Mouse (Mus musculus): ENCODE data around the gene Itpr1. TPM values are rescaled to one million over a fixed set of nuclear protein-coding genes. Genes with fewer than 3 reads are reported as not detected.

The Itpr1 gene
- polyA plus RNA-seq, 1 experiment, result 4.4 TPM

DNA sequence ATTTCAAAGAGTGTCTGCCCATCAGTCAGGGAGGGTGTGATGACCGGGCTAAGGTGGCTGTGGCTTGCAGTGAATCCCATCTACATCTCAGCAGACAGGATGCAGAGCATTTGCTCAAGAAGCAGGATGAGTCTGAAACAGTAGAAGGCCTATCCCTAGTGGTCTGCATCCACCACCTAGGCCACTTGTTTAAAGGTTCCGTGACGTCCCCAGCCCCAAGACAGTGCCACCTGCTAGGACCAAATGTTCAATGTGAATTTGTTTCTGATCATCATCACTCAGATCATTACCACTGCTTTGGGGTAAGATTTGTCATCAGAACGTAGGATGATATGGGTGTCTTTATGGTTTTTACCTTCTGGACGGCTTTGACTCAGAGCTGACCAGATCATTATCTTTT, 125.5 kb downstream of the Itpr1 start:
- DNase-seq (ENCODE audit: low read depth, low spot score), result no peak
- WGBS, result 92% methylated on average over 5 of the region's 5 CpGs

DNA sequence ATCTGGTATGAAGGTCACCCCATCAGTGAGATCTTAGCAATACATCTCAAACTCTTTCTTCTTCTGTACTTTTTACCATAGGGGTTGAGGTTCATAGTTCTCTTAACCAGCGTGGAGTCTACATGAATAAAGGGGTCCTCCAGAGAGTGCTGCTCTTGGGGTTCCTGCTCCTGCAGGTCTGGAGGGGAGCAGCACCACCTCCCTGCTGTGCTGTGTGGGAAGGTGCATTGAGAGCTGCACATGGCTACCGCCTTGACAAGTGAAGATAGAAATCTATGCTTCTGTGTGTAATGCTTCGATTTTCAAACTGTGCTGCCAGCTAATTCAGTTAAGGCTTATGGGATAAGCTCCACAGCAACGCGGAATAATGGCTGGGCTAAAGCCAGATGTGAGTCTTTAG, 130.1 kb downstream of the Itpr1 start:
- 83% methylated on average over 5 of the region's 5 CpGs for WGBS
- no peak for DNase-seq (ENCODE audit: low read depth, low spot score)

DNA sequence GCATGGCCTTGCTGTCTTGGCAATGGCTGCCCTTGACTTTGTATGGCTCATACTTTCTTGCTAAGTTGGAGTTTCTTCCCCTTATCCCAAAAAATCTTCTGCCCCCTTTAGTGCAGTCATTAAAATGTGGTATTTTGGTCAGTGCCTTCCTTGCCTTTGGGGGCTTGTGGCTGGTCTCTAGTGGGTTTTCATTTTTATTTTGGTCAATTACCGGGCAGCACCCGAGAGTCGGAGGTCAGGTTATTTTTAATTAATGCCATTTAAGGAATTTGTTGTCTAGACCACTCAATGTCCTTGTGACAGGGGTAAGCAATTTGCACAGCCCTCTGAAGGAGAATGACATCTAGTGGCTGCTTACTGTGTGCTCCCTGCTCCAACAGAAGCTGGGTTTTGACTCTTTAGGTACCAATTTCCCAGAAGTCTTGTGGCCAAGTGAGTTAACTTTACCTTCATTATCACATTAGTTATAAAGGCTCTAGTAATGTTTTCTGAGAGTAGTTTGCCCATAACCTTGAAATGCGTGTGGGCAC, 130.9 kb downstream of the Itpr1 start:
- no peak for DNase-seq (ENCODE audit: low read depth, low spot score)
- 78% methylated on average over 4 of the region's 4 CpGs for WGBS

DNA sequence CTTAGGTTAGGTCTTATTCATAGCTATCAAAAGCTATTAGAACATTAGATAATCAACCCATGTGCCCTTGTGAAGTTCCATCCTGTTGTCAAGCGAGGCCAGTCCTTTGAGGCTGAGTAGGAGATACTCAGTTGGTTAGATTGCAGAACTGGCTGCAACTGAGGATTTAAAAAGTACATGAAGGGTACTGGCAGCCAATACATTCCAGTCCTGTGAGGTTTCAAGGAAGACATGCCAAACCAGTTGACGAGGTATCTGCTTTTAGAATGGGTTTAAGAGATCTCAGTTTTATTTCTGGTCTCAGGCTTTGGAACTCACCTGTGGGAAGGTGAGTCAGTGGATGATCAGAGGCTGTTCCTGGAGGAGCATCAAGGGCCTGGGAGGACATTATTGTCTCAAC, 137.9 kb downstream of the Itpr1 start:
- 92% methylated on average over 2 of the region's 2 CpGs for WGBS
- DNase-seq (ENCODE audit: low read depth, low spot score), result no peak

DNA sequence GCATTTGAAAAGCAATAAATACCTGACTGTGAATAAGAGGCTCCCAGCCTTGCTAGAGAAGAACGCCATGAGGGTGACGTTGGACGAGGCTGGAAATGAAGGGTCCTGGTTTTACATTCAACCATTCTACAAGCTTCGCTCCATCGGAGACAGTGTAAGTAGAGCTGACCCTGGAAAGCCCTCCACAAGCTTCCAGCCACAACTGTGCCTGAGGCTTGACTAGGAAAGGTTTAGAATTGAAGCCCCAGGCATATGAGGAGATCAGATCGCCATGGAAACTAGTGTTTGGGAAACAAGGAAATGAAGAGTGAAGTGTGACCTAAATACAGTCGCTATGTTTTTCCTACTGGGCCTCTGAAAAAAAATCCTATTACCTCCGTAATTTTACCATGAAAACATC, 139.1 kb downstream of the Itpr1 start:
- DNase-seq (ENCODE audit: low read depth, low spot score), result no peak
- 78% methylated on average over 8 of the region's 8 CpGs for WGBS

DNA sequence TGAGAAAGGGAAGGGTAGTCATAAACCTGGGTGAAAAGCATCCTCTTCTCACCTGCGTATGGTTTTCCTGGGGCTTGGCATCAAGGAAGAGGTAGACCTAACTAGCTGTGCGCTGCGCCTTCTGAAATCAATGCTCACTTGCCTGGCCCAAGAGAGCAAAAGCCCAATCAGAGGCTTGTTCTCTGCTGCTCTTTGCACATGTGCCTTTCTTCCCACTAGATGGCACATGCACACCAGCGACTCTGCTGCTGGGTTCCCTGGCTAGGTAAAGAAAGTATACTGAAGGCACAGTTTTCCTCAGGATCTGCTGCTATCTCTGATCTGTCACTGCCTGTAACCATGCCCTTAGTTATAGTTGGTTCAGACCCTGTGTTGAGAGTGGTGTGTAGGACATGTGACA, 154.5 kb downstream of the Itpr1 start:
- 81% methylated on average over 4 of the region's 4 CpGs for WGBS
- DNase-seq (ENCODE audit: low read depth, low spot score), result no peak

DNA sequence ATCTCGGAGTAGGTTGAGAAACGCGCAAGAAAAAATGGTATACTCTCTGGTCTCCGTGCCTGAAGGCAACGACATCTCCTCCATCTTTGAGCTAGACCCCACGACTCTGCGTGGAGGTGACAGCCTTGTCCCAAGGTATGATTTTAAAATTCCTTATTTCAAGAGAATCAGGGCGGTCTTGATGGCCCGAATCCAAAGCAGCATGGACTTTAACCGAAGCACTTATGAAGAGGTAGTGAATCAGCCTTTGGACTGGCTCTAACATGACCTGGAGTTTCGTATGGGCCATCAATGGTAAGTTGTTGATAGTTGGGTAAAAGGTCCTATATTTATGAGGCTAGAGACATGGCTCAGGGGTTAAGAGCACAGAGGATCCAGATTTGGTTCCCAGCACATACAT, 156.1 kb downstream of the Itpr1 start:
- 94% methylated on average over 11 of the region's 11 CpGs for WGBS
- no peak for DNase-seq (ENCODE audit: low read depth, low spot score)

DNA sequence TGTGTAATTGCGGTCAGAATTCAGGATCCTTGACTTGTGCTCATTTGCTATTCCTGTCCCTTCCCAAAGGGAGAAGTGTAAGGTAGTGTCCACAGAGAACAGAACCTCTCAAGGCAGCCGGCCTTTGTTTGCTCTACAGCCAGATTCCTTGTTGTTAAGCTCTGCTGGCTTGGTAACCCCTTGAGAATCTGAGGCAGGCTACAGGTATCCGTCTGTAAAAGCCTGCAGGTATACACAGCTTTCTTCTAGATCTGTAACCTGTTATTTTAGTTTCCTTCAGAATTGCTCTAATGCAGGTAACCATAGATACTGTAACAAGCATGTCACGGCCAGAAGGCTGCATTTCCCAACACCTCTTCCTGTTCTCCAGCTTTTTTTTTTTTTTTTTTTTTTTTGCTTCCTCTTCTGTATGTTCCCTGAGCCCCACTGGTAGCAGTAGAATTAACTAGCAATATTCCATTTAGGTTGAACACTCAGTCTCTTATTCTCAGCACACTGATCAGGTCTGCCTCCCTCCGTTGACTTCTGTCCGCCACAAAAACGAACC, 158.5 kb downstream of the Itpr1 start:
- WGBS, result 85% methylated on average over 7 of the region's 7 CpGs
- DNase-seq (ENCODE audit: low read depth, low spot score), result no peak

DNA sequence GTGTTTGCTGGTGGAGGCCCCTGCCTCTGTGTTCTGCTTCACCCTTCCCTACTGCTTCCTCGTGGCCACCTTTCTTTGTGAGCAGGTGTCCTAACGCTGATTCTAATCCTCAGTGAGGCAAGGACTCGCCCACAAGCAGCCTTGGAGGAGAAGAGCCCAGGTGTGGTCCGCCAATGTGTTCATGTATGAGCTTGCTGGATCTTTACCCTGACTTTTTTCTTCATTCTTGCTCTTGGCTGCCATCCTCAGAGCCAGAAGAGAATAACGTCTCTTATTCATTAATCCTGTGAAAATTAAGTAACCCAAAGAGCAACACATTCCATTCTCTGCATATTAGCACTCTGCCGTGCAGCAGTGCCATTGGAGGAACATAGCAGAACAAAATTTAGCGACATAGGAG, 161.1 kb downstream of the Itpr1 start:
- DNase-seq (ENCODE audit: low read depth, low spot score), result no peak
- WGBS, result 68% methylated on average over 7 of the region's 7 CpGs

DNA sequence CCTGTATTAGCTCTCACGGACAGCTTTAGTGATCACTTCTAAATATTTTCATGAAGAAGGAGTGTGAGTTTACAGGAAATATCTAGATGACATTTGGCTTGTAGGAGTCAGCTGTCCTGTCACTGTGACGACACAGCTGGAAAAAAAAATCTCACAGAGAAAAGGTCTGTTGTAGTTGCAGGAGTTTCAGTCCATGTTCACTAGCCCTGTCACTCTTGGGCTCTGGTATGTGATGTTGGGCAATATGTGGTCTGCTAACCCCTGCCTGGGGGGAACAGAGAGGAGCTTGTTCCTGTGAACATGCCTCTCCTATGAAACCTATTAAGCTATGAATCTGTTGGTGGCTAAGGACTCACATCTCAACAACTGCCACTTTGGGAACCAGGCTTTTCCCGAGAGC, 166.1 kb downstream of the Itpr1 start:
- 80% methylated on average over 3 of the region's 3 CpGs for WGBS

DNA sequence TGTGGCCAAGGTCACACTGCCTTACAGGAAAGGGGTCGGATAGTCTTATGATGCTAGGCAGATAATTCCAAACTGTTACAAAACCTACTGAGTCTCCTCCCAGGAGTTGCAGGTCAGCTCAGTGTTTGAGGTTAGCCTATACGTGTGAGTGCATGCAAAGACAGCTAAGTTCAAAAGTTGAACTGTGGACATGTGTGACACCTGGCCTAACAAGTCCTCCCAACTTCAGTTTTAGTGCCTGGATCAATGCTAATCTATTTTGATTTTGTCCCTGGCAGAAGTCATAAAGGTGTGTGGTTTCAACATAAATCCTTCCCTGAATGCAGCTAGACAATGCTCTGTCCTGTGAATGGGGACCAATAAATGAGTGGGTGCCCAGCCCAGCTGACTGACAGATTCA, 167.3 kb downstream of the Itpr1 start:
- DNase-seq (ENCODE audit: low read depth, low spot score), result no peak
- 50% methylated on average over 2 of the region's 2 CpGs for WGBS

More for the DNA sequence above, 166.1 kb downstream of the Itpr1 start:
- no peak for DNase-seq (ENCODE audit: low read depth, low spot score)

DNA sequence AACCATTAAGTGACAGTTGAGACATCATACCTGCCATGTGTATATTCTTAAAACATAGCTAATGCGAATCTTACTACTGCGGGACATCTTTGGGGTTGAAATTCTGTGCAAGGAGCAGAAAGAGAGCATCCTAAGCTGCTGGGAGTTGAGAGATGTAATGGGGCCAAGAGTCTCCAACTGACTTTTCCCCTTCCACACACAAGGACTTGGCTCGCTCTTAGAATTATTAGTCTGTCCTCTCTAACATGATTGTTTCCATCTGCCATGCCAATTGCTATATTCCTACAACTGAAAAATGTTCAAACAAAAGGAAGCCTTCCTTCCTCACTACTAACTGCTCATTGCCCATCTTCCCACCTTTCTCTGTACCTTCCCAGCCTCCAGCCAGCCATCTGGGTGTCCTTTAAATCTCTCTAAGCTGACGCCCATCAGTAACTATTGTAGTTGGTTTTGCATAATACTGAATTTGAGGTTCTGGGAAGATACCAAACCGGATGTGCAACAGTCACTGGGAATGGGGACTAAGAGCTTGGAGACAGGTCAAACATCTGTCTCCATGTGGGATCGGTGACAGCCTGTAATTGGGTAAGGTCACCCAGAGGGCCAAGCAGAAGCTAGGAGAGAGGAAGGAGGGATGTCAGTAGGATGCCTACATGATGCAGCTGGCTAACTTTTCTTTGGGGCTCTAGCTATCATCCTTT, 177.9 kb downstream of the Itpr1 start:
- no peak for DNase-seq (ENCODE audit: low read depth, low spot score)
- WGBS, result 77% methylated on average over 6 of the region's 6 CpGs

DNA sequence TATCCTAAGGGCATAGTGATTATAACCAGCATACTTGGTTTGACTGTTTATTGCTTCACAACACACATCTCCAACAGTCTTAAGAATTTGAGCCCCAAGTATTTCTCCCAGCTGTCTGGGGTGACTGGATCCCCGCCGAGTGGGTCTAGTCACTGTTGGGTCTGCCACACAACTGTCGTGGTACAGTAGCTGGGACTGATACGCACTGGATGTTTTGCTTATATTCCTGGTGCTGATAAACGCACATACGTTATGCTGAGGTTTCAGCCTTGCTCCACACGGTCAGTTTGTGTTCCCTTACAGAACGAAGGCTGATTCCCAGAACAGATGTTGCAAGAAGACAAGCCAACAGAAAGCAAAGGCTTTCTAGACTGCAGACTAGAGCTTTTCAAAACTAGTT, 180.2 kb downstream of the Itpr1 start:
- DNase-seq (ENCODE audit: low read depth, low spot score), result no peak
- WGBS, result 82% methylated on average over 8 of the region's 8 CpGs

DNA sequence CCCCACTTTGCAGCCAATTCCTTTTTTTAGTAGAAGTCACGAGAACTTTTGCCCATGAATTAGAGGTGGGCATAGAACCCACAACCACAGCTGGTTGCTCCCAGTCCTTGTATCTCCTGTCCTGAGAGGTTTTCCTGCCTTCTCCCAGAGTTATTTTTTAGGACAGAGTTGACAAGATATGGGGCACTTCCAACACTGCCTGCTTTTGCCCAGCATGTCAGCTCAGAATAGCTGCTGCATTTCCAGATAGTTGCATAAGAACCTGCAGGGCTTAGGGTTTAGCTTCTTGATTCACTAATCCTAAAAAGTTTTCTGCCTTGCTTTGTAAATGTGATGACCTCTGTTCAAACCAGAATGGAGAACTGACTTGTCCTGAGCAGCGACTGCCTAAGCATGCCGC, 185.1 kb downstream of the Itpr1 start:
- DNase-seq (ENCODE audit: low read depth, low spot score), result no peak

DNA sequence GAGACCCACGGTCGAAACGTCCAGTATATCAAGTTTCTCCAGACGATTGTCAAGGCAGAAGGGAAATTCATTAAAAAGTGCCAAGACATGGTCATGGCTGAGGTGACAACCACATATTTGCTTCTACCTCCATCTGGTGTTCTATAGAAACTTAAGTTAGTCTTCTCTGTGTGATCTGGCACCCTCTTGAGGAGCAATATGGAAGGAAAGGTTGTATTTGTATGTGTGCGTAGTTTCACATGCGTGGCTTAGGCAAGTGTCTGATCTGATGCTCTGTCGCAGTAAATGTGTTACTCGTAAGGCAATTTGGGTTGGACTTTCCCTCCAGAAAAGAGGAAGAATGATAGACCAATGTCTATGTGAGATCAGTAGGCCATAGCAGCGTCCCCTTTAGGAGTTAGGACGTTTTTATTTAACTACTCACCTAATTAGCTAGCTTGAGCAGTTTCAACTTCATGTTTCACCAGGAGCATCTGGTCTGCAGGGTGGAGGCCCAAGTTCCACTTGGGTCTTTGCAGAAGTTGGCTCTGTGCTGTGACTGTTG, 188.6 kb downstream of the Itpr1 start:
- no peak for DNase-seq (ENCODE audit: low read depth, low spot score)
- WGBS, result 90% methylated on average over 10 of the region's 10 CpGs

More for the DNA sequence above, 185.1 kb downstream of the Itpr1 start:
- WGBS, result 94% methylated on average over 3 of the region's 3 CpGs

DNA sequence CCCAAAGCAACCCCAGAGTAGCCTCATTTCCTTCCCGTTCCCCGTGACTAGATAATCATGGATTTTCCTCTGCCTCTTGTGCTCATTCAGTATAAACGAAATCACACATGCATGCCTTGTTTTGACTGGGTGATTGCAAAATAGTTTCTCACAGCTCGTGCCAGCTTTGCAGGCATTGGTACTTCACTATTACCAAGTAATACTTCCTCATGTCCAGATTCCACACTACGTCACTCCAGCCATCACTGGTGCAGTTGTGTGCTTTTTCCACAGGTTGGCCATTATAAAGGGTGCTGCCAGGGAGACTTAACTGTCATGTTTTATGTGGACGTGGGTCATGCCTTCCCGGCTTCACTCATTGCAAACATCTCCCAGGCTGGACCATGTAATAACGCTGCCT, 191.8 kb downstream of the Itpr1 start:
- 82% methylated on average over 8 of the region's 8 CpGs for WGBS
- no peak for DNase-seq (ENCODE audit: low read depth, low spot score)

DNA sequence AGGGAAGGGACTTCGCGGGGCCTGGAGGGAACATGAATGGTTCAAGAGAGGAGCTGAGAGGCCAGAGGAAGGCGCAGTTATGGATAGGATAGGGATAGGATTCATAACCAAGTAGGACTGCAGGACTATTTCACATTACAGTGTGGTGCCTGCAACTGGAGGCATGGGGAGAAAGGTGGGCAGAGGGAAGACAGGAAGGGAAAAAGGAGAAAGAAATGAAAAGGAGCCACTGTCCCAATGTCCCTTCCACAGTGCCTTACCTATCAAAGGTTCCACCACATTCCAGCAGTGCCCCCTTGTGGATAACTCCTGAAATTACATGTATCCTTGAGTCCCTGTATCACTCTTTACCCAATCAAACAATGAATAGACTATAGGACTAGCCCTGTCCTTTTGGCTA, 195.2 kb downstream of the Itpr1 start:
- DNase-seq (ENCODE audit: low read depth, low spot score), result peak; percentile 64

DNA sequence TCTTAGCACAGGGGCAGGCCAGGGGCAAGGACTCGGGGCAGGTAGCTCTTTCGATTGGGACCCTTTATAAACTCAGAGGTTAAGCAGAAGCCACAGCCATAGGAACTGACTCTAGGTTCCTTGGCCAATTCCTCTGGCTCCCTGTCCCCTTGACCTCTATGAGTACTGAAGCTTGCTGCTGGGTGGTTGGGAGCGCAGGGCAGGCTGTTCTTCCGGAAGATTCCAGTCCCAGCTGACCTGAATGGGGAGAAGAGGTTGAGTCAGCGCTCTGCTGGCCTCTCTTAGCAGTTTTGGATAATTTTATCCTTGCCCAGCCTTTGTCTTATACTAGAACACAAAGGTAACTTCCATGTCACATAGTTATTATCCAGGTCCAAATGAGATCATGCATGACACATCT, 195.8 kb downstream of the Itpr1 start:
- WGBS, result 93% methylated on average over 5 of the region's 5 CpGs
- no peak for DNase-seq (ENCODE audit: low read depth, low spot score)

More for the DNA sequence above, 195.2 kb downstream of the Itpr1 start:
- 94% methylated on average over 3 of the region's 3 CpGs for WGBS

DNA sequence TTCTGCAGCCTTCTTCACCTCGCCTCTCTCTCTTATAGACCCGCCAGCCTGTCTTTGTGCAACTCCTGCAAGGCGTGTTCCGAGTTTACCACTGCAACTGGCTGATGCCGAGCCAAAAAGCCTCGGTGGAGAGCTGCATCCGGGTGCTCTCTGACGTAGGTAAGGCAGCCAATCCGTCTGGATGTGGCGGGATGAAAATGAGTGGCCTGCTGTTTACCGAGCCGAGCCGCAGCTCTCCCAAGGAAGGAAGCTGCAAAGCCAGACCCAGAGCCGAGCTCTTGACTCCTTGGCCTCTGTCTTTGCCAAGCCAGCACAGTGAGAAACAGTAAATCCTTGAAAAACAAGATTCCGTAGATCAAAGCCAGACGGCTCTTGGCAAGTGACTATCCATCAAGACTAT, 197.9 kb downstream of the Itpr1 start:
- no peak for DNase-seq (ENCODE audit: low read depth, low spot score)
- WGBS, result 70% methylated on average over 16 of the region's 16 CpGs

DNA sequence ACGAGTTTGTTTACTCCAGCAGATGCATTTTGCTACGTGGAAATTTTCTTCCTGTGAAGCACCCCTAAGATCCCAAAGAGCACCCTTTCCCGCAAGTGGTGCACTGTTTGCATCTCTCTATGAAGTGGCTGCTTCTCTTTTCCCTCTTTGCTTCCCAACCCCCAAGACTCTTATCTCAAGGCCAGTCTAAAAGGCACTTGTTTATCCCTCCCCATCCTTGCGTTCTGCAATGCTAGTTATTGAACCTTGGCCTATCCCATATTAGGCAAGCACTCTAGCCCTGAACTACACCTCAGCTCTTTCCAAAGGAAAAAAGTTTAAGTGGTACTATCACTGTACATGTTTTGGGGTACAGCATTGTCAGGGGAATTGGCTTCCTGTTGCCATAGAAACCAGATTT, 198.3 kb downstream of the Itpr1 start:
- 73% methylated on average over 4 of the region's 4 CpGs for WGBS
- DNase-seq (ENCODE audit: low read depth, low spot score), result no peak

DNA sequence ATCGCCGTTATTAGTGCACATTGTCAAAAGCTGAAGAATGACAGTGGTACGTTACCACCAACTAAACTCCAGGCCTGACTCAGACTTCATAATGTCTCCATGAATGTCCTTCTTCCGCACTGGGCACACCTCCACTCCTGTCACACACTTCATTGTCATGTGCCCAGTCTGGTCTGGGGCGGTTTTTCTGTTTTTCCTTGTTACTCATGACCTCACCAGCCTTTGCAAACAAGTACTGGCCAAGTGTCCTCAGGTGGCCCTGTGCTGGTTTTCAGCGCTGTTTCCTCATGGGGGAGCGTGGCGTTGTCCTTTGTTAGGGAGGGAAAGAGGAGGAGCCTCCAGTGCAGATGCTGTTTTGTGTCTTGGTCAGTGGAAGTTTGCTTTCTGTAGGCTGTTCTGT, 200.1 kb downstream of the Itpr1 start:
- DNase-seq (ENCODE audit: low read depth, low spot score), result peak; percentile 57
- 60% methylated on average over 8 of the region's 8 CpGs for WGBS
